Mouse (Mus musculus) bone marrow, adult 2 months (tissue): ENCODE data around the gene Tifa. TPM values are rescaled to one million over a fixed set of nuclear protein-coding genes. Genes with fewer than 3 reads are reported as not detected.

Source experiments
- H3K27ac ChIP-seq: fragments of 200-500 bp; 2 replicates; pipeline ENCODE4 v1.5.1; 2012; ENCODE audit warnings: low read depth, mild to moderate bottlenecking, control low read depth, inconsistent platforms, low read length; ENCODE audit not compliant: control insufficient read depth, poor library complexity, insufficient read depth
- H3K4me1 ChIP-seq: fragments of 200-500 bp; 2 replicates; pipeline ENCODE4 v1.6.1; 2011; ENCODE audit warnings: low read length; ENCODE audit not compliant: control insufficient read depth, insufficient read depth
- H3K4me3 ChIP-seq: fragments of 200-500 bp; replicated peaks from 2 replicates; pipeline ENCODE3; 2011; ENCODE audit warnings: mild to moderate bottlenecking, low read depth, low read length, control low read depth; ENCODE audit not compliant: control insufficient read depth
- CTCF ChIP-seq: fragments of 200-500 bp; IDR thresholded peaks from 2 replicates; pipeline ENCODE4 v1.5.1; 2011; ENCODE audit warnings: low read length, control low read depth; ENCODE audit not compliant: control insufficient read depth, insufficient read depth
- POLR2A ChIP-seq: fragments of 200-500 bp; IDR thresholded peaks from 2 replicates; pipeline ENCODE4 v1.6.1; 2011; ENCODE audit warnings: low read depth, mild to moderate bottlenecking, control low read depth, low read length, borderline replicate concordance; ENCODE audit not compliant: control insufficient read depth
- WGBS: fragments of 180-500 bp; shearing (Covaris S2); methylation state at CpG from one replicate; pipeline ENCODE4 v1.1.7; 2018; 5-methylcytosine and 5-hydroxymethylcytosine counted together
- polyA plus RNA-seq: library from polyadenylated mRNA; stranded (reverse); fragments of >200 nt; gene quantifications from 2 replicates; pipeline ENCODE4 v1.2.4, GENCODE M21; 2011; ENCODE audit warnings: low replicate concordance; ENCODE audit not compliant: missing spikeins, insufficient read depth, insufficient read length

Gene Tifa
- polyA plus RNA-seq, 1 experiment = 38.2 TPM

DNA sequence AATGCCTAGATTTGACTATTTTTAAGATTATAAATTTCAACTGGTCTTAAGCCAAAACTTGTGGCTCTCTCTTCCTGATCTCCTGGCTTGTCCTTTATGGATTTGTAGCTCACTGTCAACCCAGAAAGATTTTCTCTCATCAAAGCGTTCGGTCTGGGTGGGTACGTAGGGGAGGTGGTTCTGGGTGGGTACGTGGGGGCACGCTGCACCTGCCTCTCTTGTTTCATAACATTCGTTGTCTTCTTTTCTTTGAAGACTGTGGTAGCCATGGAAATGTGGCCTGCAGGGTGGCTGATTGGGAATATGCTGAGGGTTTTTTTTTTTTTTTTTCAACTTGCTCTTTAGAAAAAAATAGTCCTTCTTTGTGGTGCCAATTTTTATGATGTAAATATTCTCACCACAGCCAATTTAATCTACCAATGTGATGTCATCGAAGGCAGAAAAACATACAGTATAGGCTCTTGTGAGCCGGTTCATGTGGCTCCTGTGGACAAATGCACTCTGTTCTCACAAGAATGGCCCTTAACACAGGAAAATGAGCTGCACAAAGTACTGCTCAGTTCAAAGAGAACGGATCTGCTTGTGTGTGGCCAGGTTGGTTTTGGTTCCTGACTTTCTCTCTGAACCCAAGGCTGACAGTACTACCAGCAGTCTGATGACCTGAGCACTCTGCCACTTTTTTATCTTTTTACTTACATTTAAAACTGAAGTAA lies 78.6 kb downstream of the Tifa start:
- no peak overlapping the region for H3K27ac ChIP-seq
- WGBS = 92% methylated on average over 9 of the region's 9 CpGs

DNA sequence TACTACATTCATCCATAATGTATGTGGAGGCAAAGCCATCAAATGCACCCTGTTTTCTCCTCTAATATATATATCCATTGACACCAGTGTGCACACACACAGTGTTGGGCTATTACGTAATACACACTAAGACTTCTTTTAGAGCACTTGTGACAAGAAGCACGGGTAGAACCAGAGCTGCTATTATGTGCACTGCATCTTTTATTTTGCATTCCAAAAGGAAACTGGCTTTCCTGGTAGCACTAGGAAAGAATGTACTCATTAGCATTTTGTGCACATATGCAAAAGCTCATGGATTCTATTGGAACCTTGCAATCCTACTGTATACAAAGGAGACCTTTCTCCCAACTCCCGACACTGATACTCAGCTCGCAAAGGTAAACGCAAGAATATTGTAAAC lies 79.3 kb downstream of the Tifa start:
- 90% methylated on average over 5 of the region's 5 CpGs for WGBS
- TF ChIP-seq CTCF = no peak
- TF ChIP-seq POLR2A = no peak

More for the DNA sequence above, 78.6 kb downstream of the Tifa start:
- Histone ChIP-seq H3K4me3 (no peak overlapping the region), H3K4me1 (no peaks in the 10 kb centered on the region)
- TF ChIP-seq POLR2A = no peak
- TF ChIP-seq CTCF = no peak

DNA sequence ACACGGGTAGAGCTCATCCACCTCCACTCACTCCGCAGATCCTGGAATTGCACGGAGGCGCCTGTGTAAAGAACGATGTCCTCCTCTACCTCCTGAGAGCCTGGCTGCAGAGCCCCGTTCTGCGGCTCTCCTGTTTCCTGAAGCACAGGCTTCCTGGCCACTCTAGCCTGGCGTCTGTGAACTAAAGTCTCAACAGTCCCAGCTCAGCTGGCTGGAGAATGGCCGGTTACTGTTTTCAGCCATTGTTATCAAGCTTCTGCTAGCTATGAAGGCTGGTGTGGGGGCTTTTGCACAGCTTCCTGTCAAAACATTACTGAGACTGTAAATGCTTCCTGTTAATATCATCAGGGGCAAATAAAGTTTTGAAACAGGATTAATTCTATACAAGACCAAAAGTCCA lies 82.0 kb downstream of the Tifa start:
- no peak for TF ChIP-seq CTCF
- no peak for TF ChIP-seq POLR2A
- 58% methylated on average over 9 of the region's 9 CpGs for WGBS
- H3K27ac ChIP-seq = no peak overlapping the region
- no peaks in the 10 kb centered on the region for H3K4me1 ChIP-seq
- no peak overlapping the region for H3K4me3 ChIP-seq

More for the DNA sequence above, 79.3 kb downstream of the Tifa start:
- Histone ChIP-seq H3K27ac (no peak overlapping the region), H3K4me1 (no peaks in the 10 kb centered on the region), H3K4me3 (no peak overlapping the region)

DNA sequence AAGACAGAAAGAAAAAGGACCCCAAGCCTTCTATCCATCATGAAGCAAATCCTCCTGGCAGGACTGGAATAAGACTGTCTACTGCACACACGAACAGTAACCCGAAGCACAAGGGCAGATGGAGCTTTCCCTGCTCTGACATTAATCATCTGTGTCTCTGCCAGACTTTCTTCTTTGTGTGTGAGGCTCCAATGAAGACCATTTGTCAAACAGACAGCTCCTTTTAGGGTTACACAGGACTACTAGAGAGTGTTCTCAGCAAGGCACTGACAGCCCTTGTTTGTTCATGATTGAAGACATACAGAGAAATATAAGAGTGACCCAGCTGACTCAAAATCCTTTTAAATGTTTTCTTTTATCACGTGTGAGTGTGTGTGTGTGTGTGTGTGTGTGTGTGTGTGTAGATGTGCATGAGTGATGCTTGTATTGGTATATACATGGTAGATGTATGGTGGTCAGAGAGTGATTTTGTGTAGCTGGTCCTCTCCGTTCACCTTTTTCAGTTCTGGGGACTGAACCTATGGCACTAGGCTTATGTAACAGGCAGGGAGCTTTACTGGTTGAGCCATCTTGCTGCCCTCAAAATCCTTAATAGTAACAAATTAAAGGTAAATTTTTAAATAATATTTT lies 84.8 kb downstream of the Tifa start:
- Histone ChIP-seq H3K4me1 (no peaks in the 10 kb centered on the region), H3K4me3 (no peak overlapping the region), H3K27ac (no peak overlapping the region)
- no peak for TF ChIP-seq POLR2A
- no peak for TF ChIP-seq CTCF
- 90% methylated on average over 4 of the region's 4 CpGs for WGBS

- Histone ChIP-seq H3K4me1 (no peaks in the 10 kb centered on the region), H3K27ac (no peak overlapping the region), H3K4me3 (no peak overlapping the region)
- 92% methylated on average over 7 of the region's 7 CpGs for WGBS
- TF ChIP-seq POLR2A (no peak), CTCF (no peak)
These were observed 85.5 kb downstream of the Tifa start for GRCm38 (mm10) chr3:127875059-127875458.

DNA sequence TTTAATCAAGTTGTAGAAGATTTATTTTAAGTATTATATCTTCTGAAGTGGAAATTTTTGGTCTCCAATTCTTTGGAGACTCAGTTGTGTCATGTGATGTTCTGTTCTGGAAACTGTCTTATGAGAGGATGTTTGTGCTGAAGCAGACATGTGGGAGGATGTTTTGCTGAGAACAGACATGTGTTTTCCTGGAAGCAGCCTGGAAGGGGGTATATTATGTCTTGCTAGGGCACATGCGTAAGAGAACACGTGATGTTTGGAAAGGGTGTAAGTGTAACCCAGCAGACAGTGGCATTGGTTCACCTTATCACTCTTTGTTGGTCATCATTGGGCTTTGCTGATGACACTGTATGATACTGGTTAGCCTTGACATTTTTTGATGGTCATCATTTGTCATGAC lies 85.9 kb downstream of the Tifa start:
- Histone ChIP-seq H3K27ac (no peak overlapping the region), H3K4me1 (no peaks in the 10 kb centered on the region), H3K4me3 (no peak overlapping the region)
- WGBS = 96% methylated on average over 2 of the region's 2 CpGs
- TF ChIP-seq CTCF (no peak), POLR2A (no peak)

GRCm38 (mm10) chr3:127879968-127880367 lies 90.4 kb downstream of the Tifa start:
- H3K4me3 ChIP-seq = no peak overlapping the region
- WGBS = 74% methylated on average over 3 of the region's 3 CpGs
- TF ChIP-seq POLR2A = no peak
- no peak for TF ChIP-seq CTCF
- H3K27ac ChIP-seq = no peak overlapping the region
- H3K4me1 ChIP-seq = no peaks in the 10 kb centered on the region

GRCm38 (mm10) chr3:127881684-127882083 lies 92.1 kb downstream of the Tifa start:
- WGBS = 91% methylated on average over 2 of the region's 2 CpGs
- H3K27ac ChIP-seq = no peak overlapping the region
- TF ChIP-seq CTCF = no peak
- no peak for TF ChIP-seq POLR2A
- H3K4me3 ChIP-seq = no peak overlapping the region
- H3K4me1 ChIP-seq = no peaks in the 10 kb centered on the region

Other genes with a start within 250 kb of the Tifa start
- 26.3 and 30.0 TPM in 2 replicates for gene Larp7, start 236.5 kb upstream of the Tifa start, polyA plus RNA-seq
- gene Zgrf1, start 236.3 kb upstream of the Tifa start, polyA plus RNA-seq = 9.8 and 10.1 TPM in 2 replicates
- gene Neurog2, start 156.7 kb upstream of the Tifa start, polyA plus RNA-seq = not detected in 2 replicates
- gene Alpk1, start 9.3 kb upstream of the Tifa start, polyA plus RNA-seq = 1.8 and 5.5 TPM in 2 replicates
- 22.2 and 50.8 TPM in 2 replicates for gene Ap1ar, start 47.7 kb downstream of the Tifa start, polyA plus RNA-seq
- gene Fam241a, start 106.5 kb downstream of the Tifa start, polyA plus RNA-seq = 20.6 and 39.3 TPM in 2 replicates